Mouse (Mus musculus) lung, embryonic 16.5 days (tissue): ENCODE data around the gene Pnpla5. TPM values are rescaled to one million over a fixed set of nuclear protein-coding genes. Genes with fewer than 3 reads are reported as not detected.

ENCODE experiments used
- ATAC-seq: fragments of 200-750 bp; cut with Nextera tagmentation; 2 replicates; pipeline ENCODE4 v1.8.0; 2017; ENCODE audit warnings: low read depth, mild to moderate bottlenecking, moderate library complexity
- H3K27ac ChIP-seq: fragments of 300-500 bp; sonication (generic); 2 replicates; pipeline ENCODE4 v1.5.1; 2014; ENCODE audit warnings: mild to moderate bottlenecking, control low read depth, low read length
- H3K27me3 ChIP-seq: fragments of 300-500 bp; sonication (generic); 2 replicates; pipeline ENCODE4 v1.6.1; 2014; ENCODE audit warnings: low read depth, low read length, mixed read lengths; ENCODE audit not compliant: control insufficient read depth, insufficient read depth
- H3K36me3 ChIP-seq: fragments of 300-500 bp; sonication (generic); 2 replicates; pipeline ENCODE4 v1.6.1; 2014; ENCODE audit warnings: low read length; ENCODE audit not compliant: control insufficient read depth, insufficient read depth
- H3K4me1 ChIP-seq: fragments of 300-500 bp; sonication (generic); replicated peaks from 2 replicates; pipeline ENCODE4 v1.6.1; 2014; ENCODE audit warnings: low read length, mixed read lengths; ENCODE audit not compliant: control insufficient read depth, insufficient read depth
- H3K4me2 ChIP-seq: fragments of 300-500 bp; sonication (generic); 2 replicates; pipeline ENCODE4 v1.6.1; 2014; ENCODE audit warnings: low read depth, low read length, control low read depth
- H3K4me3 ChIP-seq: fragments of 300-500 bp; sonication (generic); 2 replicates; pipeline ENCODE4 v1.5.1; 2014; ENCODE audit warnings: mild to moderate bottlenecking, low read length, control low read depth
- H3K9ac ChIP-seq: fragments of 300-500 bp; sonication (generic); 2 replicates; pipeline ENCODE4 v1.6.1; 2014; ENCODE audit warnings: low read length, control low read depth
- H3K9me3 ChIP-seq: fragments of 300-500 bp; sonication (generic); 2 replicates; pipeline ENCODE4 v1.6.1; 2016; ENCODE audit warnings: low read length; ENCODE audit not compliant: control insufficient read depth
- WGBS: fragments of 180-500 bp; shearing (Covaris S2); extraction: QIAGEN DNeasy Blood & Tissue Kit; methylation state at CpG from one replicate; pipeline ENCODE4 v1.1.7; 2014; 5-methylcytosine and 5-hydroxymethylcytosine counted together
- microRNA-seq: library from miRNA; unstranded; fragments of <30 nt; microRNA quantifications from one replicate; pipeline ENCODE4, GENCODE M21; 2016
- polyA plus RNA-seq: library from polyadenylated mRNA; unstranded; fragments of >200 nt; fragmentation: Nextera tagmentation; extraction: Ambion mirVana; gene quantifications from 2 replicates; pipeline ENCODE4 v1.2.1, GENCODE M21; 2015

Gene Pnpla5
- polyA plus RNA-seq, 1 experiment from 2014 or later: not detected

- H3K9me3 ChIP-seq: peaks cover 4% of the 10 kb centered on the region; the same call in 1 of the 2 replicates
- H3K4me2 ChIP-seq: peak within 1 kb of the TSS; percentile 31; the same call in 1 of the 2 replicates
- no peak within 1 kb of the TSS for H3K4me3 ChIP-seq
- no peak within 1 kb of the TSS for H3K9ac ChIP-seq
- H3K27me3 ChIP-seq: peaks cover 34% of the 10 kb centered on the region
- H3K4me1 ChIP-seq: no peaks in the 10 kb centered on the region
- ATAC-seq: no peak
- 5% methylated on average over 23 of the region's 29 CpGs for WGBS
- H3K36me3 ChIP-seq: no peaks in the 10 kb centered on the region
- H3K27ac ChIP-seq: no peak within 1 kb of the TSS
Observed at GRCm38 (mm10) chr15:84065140-84065539, 57.8 kb downstream of the Pnpla5 start, which contains the start of gene Efcab6. TSS of gene Efcab6 (minus strand) at chr15:84065379.

Small RNA genes lying within 50 kb of the gene (microRNA-seq; reads per million reads assigned to microRNA genes)
- gene Mir6392: not detected

Other genes with a start within 250 kb of the Pnpla5 start
- 0.57 and 1.3 TPM in 2 replicates for gene Efcab6, start 57.8 kb downstream of the Pnpla5 start, polyA plus RNA-seq
- 0.98 and 1.7 TPM in 2 replicates for gene Sult4a1, start 17.4 kb downstream of the Pnpla5 start, polyA plus RNA-seq
- 0.38 TPM in 1 of 2 replicates, not detected in the other for gene Pnpla3, start 44.7 kb upstream of the Pnpla5 start, polyA plus RNA-seq
- 98.8 and 105 TPM in 2 replicates for gene Samm50, start 69.1 kb upstream of the Pnpla5 start, polyA plus RNA-seq
- 5.2 and 5.3 TPM in 2 replicates for gene Parvb, start 108.9 kb upstream of the Pnpla5 start, polyA plus RNA-seq
- gene Parvg, start 200.9 kb upstream of the Pnpla5 start, polyA plus RNA-seq: 3.8 and 5.5 TPM in 2 replicates